Mouse (Mus musculus) urinary bladder, postnatal 10 days (tissue): ENCODE data around the gene Prdx5.

ENCODE experiments used
- DNase-seq: peaks from one replicate; pipeline ENCODE4 v3.0.0; 2022; ENCODE audit warnings: low spot score

Prdx5 gene

DNA sequence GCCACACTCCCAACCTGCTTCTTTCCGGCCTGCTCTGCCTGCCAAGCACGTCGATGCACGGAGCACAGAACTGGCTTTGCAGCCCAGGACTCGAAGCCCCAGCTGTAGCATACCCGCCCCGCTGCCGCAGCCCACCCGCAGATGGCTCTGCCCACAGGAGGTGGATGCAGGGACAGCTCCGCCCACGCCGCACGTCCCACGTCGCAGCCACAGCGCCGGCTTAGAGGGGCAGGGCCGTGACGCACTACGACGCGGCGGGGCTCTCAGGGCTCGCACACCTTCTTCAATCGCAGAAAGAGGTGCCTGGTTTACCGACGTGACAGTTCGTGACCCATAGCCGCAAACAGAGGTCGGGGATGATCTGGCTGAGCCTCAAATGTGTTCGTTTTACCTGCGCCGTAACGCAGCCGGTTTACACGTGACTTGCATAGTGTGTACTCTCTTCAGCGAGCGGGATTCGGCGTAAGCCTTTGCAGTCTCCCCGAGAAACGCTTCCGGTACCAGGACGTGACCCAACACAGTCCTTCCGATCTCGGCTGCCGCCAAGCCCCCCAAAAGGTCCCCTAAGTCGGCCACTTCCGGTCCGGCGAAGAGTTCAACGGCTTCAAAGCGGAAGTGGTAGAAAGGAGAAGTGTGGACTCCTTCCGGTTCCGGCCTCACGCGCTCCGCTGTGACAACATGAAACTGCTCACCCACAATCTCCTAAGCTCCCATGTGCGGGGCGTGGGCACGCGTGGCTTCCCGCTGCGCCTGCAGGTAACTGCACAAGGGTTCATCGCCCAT, at the start of gene Prdx5, which contains the start of gene Trmt112:
Gene Prdx5, minus strand, starts transcription at position 600 of the 783 bp plus-strand sequence.
Gene Trmt112, plus strand, starts transcription at position 192 of the 783 bp plus-strand sequence.
- DNase-seq = peak; percentile 66

DNA sequence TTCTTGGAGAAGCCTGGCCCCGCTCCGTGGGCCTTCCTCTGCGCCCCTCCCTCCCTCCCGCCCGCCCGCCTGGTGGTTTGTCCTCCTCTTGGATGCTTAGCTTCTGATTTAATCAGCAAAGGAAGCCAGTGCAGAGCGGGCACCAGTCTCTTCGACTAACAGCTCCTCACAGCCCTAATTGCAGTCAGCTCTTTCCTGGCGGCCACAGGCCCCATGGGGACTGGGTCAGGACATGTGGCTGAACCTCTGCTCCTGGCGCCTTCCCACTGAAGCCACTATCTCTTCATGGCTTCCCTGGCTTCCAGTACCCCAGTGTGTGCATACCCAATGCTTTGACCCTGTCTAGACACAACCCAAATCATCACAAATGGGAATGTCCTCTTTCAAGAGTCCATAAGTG, 46.6 kb upstream of the Prdx5 start:
- no peak for DNase-seq

DNA sequence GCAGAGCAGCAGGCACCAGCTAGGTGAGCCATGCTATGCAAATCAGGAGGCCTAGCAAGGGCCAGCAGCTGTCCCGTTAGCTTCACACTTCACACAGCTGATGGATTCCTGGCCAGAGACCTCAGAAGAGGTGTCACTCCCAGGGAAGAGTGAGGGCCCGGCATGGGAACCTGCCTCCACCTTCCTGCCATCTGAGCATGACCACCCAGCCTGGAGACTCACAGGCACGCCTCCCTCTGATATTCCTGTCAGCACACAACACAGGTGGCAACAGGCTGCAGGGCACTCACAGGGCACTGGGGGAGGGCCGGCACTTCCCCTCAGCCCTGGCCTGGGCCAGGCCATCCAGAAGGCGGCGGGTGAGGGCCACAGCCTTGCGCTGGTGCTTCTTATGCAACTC, 45.5 kb upstream of the Prdx5 start:
- no peak for DNase-seq

DNA sequence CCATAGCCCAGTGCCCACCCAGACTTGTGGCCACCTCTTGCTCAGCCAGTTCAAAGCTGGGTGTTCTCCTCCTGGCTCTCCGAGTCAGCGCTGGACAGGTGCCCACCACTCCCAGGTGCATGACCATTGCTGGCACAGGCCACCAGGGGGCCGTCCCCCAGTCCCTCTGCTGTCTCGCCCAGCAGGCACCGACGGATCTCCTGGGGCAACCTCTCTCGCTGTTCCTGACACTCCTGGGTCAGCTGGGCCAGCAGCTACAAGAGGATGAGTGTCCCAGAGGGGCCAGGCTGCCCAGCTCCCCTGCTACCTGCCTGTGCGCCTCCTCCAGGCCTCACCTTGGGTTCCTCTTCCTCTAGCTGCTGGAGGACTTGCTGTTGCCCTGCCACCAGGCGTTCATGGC, 44.1 kb upstream of the Prdx5 start:
- DNase-seq = no peak

DNA sequence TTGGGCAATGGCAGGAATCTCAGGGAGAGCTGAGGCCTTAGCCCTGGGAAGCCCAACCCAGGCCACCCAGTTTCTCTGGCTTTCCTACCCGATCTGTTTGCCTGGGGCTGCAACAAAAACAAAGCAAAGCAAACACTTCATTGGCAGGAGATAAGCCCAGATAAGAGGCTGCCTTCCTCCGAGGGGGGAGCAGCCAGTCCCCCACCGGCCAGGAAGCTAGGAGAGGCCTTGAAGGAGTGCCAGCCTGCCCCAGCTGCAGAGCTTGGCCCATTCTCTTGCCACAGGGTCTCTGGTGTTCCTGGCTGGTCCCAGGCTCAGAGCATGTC, 42.8 kb upstream of the Prdx5 start:
- no peak for DNase-seq

DNA sequence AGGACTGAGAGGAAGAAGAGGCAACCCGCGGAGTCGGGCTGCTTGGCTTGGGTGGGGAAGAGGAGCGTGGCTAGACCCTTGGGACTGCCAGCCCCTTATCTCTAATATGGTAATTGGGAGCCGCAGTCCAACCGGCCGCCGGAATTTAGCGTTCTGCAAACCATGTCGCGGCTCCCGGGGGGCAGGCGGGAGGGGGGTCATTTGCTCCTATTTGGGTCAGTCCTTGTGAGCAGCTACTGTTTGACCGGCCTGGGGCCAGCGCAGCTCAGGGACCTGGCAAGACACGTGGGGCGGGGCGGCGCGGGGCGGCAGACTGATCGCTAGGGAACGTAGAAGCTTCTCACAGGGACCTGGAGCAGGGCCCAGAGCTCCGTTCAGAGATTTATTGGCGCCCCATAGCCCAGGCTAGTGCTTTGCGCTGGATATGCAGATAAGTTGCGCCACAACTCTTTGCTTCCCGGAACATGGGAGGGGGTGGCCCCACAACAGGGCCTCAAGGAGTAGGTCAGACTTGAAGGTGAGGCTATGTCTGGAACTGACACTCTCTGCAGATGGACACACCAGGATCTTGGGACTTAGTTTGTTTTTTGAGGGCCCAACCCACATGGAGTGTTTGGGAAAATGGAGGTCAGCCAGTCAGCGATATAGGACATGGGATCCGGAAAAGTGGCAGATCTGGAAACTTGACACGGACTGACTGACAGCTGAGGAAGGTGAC, 42.2 kb upstream of the Prdx5 start:
- DNase-seq = peak; percentile 57

DNA sequence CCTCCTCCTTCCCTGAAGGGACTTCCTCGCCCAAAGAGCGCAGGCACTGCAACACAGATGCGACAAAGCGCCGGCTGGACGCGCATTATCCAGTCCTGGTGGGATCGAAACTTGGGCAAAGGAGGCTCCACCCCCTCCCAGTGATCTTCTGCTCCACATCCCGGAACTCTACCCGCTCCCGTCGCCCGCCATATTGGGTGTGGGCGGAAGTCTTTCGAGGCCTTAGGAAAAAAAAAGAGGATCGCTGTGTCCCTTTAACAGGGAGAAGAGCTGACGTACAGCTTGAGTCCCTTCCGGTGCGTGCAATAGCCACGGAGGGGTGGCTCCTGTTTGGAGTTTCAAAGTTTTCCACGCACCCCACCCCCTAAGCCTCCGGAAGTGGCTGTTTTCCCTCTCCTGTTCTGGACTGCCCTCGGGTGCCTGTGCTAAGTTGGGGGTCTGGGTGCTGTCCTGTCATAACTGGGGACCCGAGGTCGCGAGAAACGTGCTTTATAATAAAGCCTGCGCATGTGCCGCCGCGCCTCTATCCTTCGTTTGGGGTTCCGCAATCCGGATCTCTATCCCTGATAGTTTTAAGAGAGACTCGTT, 41.6 kb upstream of the Prdx5 start:
- DNase-seq = peak; percentile 70

DNA sequence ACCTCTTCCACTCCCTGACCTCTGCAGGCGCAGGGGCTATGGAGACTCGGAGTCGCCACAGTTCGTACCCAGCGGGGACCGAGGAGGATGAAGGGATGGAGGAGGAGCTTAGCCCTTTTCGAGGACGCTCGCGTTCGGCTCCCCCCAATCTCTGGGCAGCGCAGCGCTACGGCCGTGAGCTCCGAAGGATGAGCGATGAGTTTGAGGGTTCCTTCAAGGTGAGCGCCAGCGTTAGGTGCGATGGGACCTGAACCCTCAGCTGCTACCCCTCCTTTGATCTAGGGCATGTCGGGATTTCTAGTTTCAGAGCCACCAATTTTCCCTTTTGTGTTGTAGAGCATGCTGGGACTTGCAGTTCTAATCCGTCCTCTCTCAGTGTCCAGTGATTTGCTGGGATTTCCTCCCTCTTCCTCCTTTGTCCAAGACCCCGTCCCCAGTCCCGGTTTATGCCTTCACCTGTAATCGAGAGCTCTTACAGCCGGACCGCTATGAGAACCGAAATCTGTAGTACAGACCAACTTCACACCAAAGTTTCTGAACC, 40.8 kb upstream of the Prdx5 start:
- no peak for DNase-seq

DNA sequence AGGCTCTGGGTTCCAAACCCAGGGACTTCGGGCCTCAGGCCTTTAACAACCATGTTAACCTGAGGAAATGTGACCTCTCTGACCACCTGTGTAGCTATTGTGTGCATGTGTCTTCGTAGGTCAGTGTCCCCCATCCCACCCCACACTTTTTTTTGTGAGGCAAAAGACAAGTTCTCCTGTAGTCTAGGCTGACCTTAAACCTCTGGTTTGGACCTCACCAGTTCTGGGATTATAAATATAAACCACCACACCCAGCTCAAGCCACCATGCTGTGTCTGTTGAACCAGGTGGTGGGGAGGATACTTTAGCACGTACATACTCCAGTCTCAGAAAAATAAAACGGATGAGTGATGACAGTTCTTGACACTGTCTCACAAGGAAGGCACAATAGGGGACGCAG, 40.0 kb upstream of the Prdx5 start:
- no peak for DNase-seq

DNA sequence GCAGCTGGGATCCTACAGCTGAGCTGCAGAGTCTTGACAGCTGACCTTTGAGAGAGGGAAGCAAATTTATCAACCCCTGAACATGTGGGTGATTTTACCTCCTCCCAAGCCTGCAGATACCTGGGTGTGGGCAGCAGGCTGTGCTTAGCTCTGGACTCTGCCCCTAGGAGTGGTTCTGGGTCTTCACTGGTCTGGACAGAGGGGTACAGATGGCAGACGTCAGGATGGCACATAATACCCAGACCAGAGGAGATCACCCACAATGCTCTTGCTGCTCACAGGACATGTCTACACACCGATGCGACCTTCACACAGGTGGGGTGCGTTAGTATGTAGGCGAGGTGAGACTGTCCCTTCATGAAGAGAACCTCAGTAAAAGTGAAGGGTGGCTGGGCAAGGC, 39.6 kb upstream of the Prdx5 start:
- no peak for DNase-seq

DNA sequence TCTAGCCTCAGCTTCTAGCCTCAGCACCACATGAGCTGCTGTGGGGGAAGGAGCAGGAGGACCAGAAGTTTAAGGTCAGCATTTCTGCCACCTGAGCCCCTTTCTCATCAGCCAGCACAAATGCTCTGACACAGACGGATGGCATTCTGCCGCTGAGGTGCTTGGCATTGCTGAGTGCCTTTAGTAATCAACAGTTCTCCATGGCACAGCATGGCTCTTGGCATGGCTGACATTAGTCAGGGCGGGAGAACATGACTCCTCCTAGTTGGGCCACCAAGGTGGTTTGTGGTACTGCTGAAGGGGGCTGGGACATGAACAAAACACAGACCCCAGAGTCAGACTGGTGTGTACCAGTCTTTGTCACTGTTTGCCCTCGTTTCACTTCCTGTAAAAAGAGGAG, 38.3 kb upstream of the Prdx5 start:
- no peak for DNase-seq

DNA sequence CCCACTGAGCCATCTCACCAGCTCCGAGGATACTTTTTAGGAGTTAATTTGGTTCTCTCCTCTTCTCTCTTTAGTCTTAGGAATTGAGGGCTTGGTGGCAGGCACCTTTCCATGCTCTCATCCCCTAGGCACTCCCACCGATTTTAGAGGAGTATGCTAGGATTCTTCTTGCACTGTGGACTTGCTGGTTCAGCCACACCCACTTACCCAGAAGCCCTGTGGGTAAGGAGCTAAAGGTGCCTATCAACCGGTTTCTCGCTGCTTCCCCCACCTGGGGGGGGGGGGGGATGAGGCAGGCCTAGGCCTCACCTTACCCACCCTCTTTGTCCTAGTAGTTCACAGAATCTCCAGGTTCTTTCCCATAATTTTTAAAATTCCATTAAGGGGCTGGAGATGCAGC, 37.8 kb upstream of the Prdx5 start:
- no peak for DNase-seq

DNA sequence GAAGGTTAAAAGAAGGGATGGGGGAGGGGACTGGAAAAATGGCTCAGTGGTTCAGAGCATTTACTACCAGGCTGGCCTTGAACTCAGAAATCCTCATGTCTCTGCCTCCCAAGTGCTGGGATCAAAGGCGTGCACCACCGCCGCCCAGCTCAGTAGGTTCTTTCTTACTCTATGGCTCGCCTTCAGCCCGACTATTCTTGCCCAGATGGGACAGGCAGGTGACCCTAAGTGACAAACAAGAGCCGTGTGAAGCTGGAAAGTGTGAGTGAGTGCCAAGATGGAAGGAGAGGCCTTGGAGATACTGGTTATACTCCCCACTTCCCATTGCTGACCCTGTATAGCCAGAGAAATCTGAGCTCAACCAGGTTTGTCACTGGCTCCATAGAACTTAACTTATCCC, 33.8 kb upstream of the Prdx5 start:
- no peak for DNase-seq

DNA sequence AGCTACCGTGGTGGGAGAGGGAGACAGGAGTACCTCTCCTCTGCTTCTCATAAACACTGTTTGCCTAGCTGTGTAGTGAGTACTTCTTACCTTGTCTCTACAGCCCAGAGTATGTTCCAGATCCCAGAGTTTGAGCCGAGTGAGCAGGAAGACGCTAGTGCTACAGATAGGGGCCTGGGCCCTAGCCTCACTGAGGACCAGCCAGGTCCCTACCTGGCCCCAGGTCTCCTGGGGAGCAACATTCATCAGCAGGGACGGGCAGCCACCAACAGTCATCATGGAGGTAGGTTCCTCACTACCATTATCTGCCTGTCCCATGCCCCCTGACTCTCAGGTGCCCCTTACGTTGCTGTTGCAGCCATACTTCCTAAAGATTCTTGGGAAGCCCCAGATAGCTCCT, 32.9 kb upstream of the Prdx5 start:
- DNase-seq = no peak

DNA sequence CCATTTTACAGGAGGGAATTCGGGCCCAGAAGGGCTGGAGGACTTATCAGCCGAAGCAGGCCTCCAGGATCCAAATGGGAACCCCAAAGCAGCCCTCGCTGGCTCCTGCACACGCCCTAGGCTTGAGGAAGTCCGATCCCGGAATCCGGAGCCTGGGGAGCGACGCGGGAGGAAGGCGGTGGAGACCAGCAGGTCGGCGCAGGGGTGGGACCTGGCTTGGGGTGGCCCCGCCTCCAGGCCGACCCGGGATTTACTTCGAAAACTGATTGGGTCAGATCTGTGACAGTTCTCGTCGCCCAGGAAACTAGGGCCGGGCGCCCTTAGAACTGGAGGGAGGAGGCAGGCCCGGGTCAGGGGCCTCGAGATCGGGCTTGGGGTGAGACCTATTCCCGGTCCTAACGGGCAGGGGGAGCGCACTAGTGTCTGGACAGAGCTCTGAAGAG, 32.4 kb upstream of the Prdx5 start, which contains the start of gene Gpr137:
Gene Gpr137, minus strand, starts transcription at position 232 of the 443 bp plus-strand sequence.
- DNase-seq = peak; percentile 75

DNA sequence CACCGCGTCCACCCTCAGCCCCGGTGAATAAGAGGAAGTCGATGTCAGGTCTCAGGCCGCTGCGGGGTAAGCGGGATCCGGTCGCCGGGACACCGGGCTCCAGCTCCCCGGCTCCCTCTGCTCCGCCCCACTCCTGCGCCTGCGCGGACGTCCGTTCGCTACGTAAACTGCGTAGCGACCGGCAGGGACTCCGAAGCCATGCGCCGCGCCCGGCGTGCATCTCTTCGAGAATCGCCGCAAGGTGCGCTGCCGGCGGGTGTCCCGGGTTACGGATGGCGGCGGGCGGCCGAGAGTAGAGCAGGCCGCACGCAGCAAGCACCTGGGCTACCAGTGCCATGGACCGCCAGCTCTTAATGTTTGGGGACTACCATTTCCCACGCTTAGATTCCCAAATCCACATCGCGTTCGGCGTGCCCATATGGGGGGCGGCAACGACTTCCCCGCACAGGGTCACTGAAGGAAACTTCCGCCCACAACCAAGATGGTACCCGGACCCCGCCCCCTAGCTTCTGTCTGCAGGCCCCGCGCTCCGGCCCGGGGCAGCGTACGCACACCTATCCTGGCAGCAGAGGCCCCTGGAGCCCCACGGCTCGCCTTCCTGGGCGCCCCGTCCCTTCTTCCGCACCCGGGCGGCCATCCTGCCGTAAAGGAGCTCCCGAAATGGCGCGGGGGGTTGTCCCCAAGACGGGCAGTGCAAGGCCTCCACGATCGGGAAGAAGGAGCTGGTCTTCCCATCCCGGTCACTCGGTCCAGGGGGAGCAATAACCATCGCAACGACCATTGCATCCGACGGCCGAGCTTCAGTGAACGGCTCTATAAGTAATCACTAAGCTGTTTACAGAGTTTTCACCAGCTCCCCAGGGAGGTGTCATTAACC, 31.7 kb upstream of the Prdx5 start, which contains the start of gene Bad:
Gene Bad, plus strand, starts transcription at position 490 of the 877 bp plus-strand sequence.
- peak; percentile 79 for DNase-seq

DNA sequence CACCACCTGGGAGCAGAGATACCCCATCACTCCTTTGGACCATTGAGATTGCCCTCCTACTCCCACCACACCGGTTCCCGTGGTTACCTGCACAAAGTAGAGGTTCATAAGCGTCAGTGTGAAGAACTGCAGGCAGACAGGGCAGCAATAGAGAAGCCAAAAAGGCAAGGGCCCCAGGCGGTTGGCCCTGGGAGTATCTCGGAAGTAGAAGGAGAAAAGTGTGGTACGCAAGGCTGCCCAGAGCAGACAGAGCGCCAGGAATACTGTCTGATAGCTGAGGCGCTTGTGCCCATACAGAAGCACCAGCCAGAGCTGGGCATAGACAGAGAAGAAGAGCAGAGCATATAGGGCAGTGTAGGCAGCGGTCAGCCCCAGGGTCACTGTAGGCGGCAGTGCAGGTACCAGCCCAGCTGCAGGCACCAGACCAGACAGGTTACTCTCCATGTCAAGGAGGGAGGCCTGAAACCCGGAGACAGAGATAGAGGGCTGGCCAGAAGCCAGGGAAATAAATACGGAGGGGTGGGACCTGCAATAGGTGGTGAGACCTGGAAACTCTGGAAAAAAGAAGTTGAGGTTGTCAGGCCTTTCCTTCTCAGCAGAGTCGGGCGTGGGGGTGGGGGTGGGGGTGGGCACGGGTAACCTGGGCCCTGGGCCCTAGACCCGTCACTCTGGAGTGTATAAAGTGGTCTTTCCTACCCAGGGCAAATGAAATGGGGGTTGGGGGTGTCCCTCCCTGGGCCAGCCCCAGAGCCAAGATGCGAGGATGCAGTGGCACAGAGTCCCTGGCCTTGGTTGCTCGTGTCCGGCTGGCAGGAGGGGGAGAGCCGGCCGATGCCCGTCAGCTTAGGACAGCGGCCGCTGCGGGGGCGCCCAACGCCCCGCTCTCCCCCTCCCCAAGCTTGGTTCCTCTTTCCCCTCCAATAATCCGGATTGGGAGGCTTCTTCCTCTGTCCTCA, 30.8 kb upstream of the Prdx5 start:
- no peak for DNase-seq

DNA sequence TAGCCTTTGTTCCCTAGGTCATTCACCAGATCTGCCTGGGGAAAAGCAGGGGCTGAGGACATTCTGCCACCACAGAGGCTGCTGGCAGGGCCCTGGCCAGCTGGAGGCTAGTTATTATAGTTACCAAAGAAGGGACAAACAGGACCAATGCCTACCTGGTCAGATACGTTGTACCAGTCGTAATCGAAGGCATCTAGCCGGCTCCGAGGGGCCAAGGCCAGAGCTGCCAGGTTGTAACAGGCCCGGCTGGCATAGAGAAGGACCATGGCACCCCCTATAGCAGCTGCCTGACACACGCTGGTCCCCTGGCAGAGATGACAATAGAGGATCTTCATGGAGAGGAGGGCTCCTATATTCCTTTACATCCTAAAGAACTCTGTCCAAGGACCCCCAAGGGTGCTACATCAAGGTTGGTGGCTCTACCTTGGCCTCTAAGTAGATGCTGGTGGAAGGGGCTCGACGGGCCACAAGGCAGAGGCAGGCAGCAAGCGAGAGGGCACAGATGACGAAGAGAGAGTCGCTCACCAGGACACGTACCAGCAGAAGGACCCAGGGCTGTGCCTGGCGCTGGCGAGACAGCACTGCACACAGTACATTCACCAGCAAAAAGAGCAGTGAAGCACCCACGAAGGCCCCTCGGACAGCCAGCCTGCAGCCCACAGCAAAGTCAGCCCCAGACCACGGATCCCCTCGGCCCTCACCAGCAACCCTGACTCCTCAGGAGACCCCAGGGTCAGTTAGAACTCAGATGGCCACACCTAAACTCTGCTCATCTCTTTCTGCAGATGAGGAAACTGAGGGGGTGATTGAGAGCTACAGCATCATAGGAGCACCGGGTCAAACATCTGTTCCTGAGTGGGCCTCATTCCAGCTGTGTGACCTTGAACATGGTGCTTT, 29.4 kb upstream of the Prdx5 start:
- DNase-seq = no peak
